Mouse (Mus musculus) testis, adult 2 months (tissue): ENCODE results near the gene Gabrb2. TPM values are rescaled to one million over a fixed set of nuclear protein-coding genes. Genes with fewer than 3 reads are reported as not detected.

Experiments
- H3K27ac ChIP-seq: fragments of 200-500 bp; 2 replicates; pipeline ENCODE4 v1.5.1; 2012; ENCODE audit warnings: low read depth, low read length; ENCODE audit not compliant: control insufficient read depth, insufficient read depth
- H3K27me3 ChIP-seq: fragments of 200-500 bp; 2 replicates; pipeline ENCODE4 v1.6.1; 2012; ENCODE audit warnings: mild to moderate bottlenecking, low read length, moderate library complexity; ENCODE audit not compliant: control insufficient read depth, insufficient read depth
- H3K36me3 ChIP-seq: fragments of 200-500 bp; 2 replicates; pipeline ENCODE4 v1.6.1; 2012; ENCODE audit warnings: mild to moderate bottlenecking, low read length; ENCODE audit not compliant: control insufficient read depth, insufficient read depth
- H3K4me1 ChIP-seq: fragments of 200-500 bp; 2 replicates; pipeline ENCODE4 v1.6.1; 2012; ENCODE audit warnings: low read length; ENCODE audit not compliant: control insufficient read depth, insufficient read depth
- H3K4me3 ChIP-seq: fragments of 200-500 bp; 2 replicates; pipeline ENCODE4 v1.5.1; 2012; ENCODE audit warnings: low read depth, mild to moderate bottlenecking, low read length, moderate library complexity, mixed read lengths; ENCODE audit not compliant: control insufficient read depth
- CTCF ChIP-seq: fragments of 200-500 bp; IDR thresholded peaks from 2 replicates; pipeline ENCODE4 v1.5.1; 2012; ENCODE audit warnings: low read depth, mild to moderate bottlenecking, inconsistent platforms, low read length, moderate library complexity; ENCODE audit not compliant: control insufficient read depth, insufficient read depth, insufficient replicate concordance
- POLR2A ChIP-seq: fragments of 200-500 bp; IDR thresholded peaks from 2 replicates; pipeline ENCODE4 v1.6.1; 2012; ENCODE audit warnings: low read depth, mild to moderate bottlenecking, inconsistent platforms, low read length, moderate library complexity; ENCODE audit not compliant: control insufficient read depth
- polyA plus RNA-seq: library from polyadenylated mRNA; depleted of rRNA; stranded (reverse); fragments of >200 nt; gene quantifications from 2 replicates; pipeline ENCODE4 v1.2.3, GENCODE M21; 2012

The Gabrb2 gene
- polyA plus RNA-seq, 1 experiment = 0.09 TPM

- Histone ChIP-seq H3K4me1 (no peaks in the 10 kb centered on the region), H3K4me3 (no peak overlapping the region), H3K27ac (no peak overlapping the region), H3K27me3 (no peaks in the 10 kb centered on the region), H3K36me3 (no peaks in the 10 kb centered on the region)
- TF ChIP-seq POLR2A (no peak), CTCF (no peak)
Observed at GRCm38 (mm10) chr11:42468381-42468780, 48.8 kb downstream of the Gabrb2 start.

GRCm38 (mm10) chr11:42474523-42474922 is 55.0 kb downstream of the Gabrb2 start:
- no peak overlapping the region for H3K27ac ChIP-seq
- H3K36me3 ChIP-seq = no peaks in the 10 kb centered on the region
- H3K4me3 ChIP-seq = no peak overlapping the region
- TF ChIP-seq CTCF (no peak), POLR2A (no peak)
- no peaks in the 10 kb centered on the region for H3K4me1 ChIP-seq
- no peaks in the 10 kb centered on the region for H3K27me3 ChIP-seq

GRCm38 (mm10) chr11:42487625-42488024 is 68.1 kb downstream of the Gabrb2 start:
- Histone ChIP-seq H3K4me1 (no peaks in the 10 kb centered on the region), H3K27ac (no peak overlapping the region), H3K4me3 (no peak overlapping the region), H3K36me3 (no peaks in the 10 kb centered on the region), H3K27me3 (no peaks in the 10 kb centered on the region)
- TF ChIP-seq CTCF (no peak), POLR2A (no peak)

GRCm38 (mm10) chr11:42501166-42501565 is 81.6 kb downstream of the Gabrb2 start:
- no peak overlapping the region for H3K4me3 ChIP-seq
- H3K27me3 ChIP-seq = no peaks in the 10 kb centered on the region
- no peaks in the 10 kb centered on the region for H3K4me1 ChIP-seq
- H3K27ac ChIP-seq = no peak overlapping the region
- no peaks in the 10 kb centered on the region for H3K36me3 ChIP-seq
- no peak for TF ChIP-seq POLR2A
- no peak for TF ChIP-seq CTCF

- Histone ChIP-seq H3K4me3 (no peak overlapping the region), H3K4me1 (no peaks in the 10 kb centered on the region), H3K27ac (no peak overlapping the region), H3K27me3 (no peaks in the 10 kb centered on the region), H3K36me3 (no peaks in the 10 kb centered on the region)
- TF ChIP-seq POLR2A = no peak
- TF ChIP-seq CTCF = no peak
Observed at GRCm38 (mm10) chr11:42505436-42505835, 85.9 kb downstream of the Gabrb2 start.

GRCm38 (mm10) chr11:42505911-42506310 is 86.4 kb downstream of the Gabrb2 start:
- no peaks in the 10 kb centered on the region for H3K4me1 ChIP-seq

GRCm38 (mm10) chr11:42521960-42522359 is 102.4 kb downstream of the Gabrb2 start:
- Histone ChIP-seq H3K27me3 (no peaks in the 10 kb centered on the region), H3K4me3 (no peak overlapping the region), H3K4me1 (no peaks in the 10 kb centered on the region), H3K36me3 (no peaks in the 10 kb centered on the region), H3K27ac (no peak overlapping the region)
- TF ChIP-seq CTCF (no peak), POLR2A (no peak)

More at GRCm38 (mm10) chr11:42505911-42506310, 86.4 kb downstream of the Gabrb2 start:
- Histone ChIP-seq H3K36me3 (no peaks in the 10 kb centered on the region), H3K27ac (no peak overlapping the region), H3K27me3 (no peaks in the 10 kb centered on the region), H3K4me3 (no peak overlapping the region)
- TF ChIP-seq POLR2A (no peak), CTCF (no peak)
